Mouse (Mus musculus) left cerebral cortex, postnatal 10 days (tissue): ENCODE measurements around the gene Fam178b. TPM values are rescaled to one million over a fixed set of nuclear protein-coding genes. Genes with fewer than 3 reads are reported as not detected.

ENCODE experiments used
- DNase-seq, 2 experiments: peaks; one replicate each; pipeline ENCODE4 v3.0.0; 2021 to 2022; ENCODE audit warnings: low spot score in 2 of 2, mixed read lengths in 1 of 2; ENCODE audit errors: extremely low spot score in 1 of 2
- intact Hi-C: fragments of 180-260 bp; cut with DNase I; formaldehyde crosslinking; loops from one replicate; pipeline ENCODE4 v1.15.1; 2025
- microRNA-seq: library from miRNA; unstranded; fragments of <30 nt; microRNA quantifications from one replicate; pipeline ENCODE4 v1.2.0, GENCODE M21; 2022
- total RNA-seq, 2 experiments: library from RNA; stranded (reverse); gene quantifications; 2 replicates each; pipeline ENCODE4 v1.2.3; 2021

The Fam178b gene
- total RNA-seq, 2 experiments from 2014 or later: 0.69 TPM; not detected in 1

DNA sequence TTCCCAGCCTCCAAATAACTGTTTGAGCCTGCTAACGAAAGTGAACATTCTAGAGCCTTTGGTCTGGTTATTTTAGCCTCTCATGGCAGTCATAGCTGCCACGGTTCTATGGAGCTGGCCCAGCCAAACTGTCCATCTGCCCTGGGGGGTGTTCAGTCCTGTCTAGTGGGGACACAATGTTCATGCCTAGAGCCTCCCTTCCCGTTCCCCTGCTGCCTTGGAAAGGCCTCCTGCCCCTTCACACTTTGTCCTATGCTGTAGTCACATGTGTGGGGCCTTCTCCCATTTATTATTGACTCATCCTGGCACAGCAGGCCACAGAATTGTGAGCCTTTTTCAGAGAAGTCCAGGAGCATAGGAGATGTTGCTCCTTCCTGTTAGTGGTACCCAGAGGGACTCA is 164.7 kb downstream of the Fam178b start:
- intact Hi-C loops: no loop called here
- DNase-seq: no peak

DNA sequence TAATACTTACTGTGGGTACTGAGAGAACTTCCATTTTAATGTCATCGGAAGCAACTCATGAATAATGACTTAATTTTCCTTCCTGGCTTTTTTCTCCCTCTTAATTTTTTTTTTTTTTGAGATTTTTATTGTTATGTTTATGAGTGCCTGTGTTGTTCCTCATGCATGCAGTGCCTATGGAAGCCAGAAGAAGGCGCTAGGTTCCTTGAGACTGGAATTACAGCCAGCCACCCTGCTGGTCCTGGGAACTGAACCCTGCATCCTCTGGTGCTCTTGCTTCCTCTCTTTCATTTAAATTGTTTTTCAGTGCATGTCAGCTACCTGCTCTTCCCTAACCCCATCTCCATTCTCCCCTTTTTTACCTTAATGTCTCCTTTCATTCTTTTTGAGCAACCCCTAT is 169.3 kb downstream of the Fam178b start:
- intact Hi-C loops: no loop called here
- no peak for DNase-seq

DNA sequence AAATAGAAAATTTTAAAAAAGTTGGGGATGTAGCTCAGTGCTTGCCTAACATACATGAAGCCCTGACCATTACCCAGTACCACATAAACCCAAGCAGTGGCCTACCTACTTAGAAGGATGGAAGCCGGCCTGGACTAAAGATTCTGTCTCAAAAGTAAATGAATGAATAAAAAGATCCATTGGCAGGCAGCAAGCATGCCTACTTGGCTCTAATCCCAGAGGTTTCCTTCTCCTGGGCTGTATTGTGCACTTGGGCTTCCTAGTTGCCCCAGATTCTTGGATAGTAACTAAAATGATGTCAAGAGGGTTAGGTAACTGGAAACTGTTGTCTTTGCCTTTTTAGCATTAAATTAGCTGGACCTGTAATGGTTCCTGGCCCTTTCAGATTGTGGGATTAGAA is 169.7 kb downstream of the Fam178b start:
- intact Hi-C loops: no loop called here
- peak in 1 of 2 experiments; percentile 56 for DNase-seq

DNA sequence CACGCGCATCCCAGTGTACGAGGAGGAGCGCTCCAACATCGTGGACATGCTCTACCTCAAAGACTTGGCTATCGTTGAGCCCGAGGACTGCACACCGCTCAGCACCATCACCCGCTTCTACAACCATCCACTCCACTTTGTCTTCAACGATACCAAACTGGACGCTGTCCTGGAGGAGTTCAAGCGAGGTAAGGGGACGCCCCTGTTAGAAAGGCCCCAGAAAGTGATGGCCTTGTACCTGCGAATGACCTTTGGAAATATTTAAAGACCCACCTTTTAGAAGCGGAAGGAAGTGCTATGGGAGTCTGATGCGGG is 170.1 kb downstream of the Fam178b start:
- intact Hi-C loops: no loop called here
- DNase-seq: no peak

Small RNAs within 50 kb of the gene (microRNA-seq; reads per million reads assigned to microRNA genes)
- not detected for gene Gm24133

Other genes with a start within 250 kb of the Fam178b start
- 10 to 100 TPM; 37.8 to 40.5 TPM for gene Lman2l, start 237.9 kb downstream of the Fam178b start, total RNA-seq
- 10 to 100 TPM; 12.7 to 13.7 TPM for gene Cnnm4, start 211.6 kb downstream of the Fam178b start, total RNA-seq
- gene Cnnm3, start 171.3 kb downstream of the Fam178b start, total RNA-seq: 10 to 100 TPM; 30.3 to 34.1 TPM
- gene Ankrd23, start 146.3 kb downstream of the Fam178b start, total RNA-seq: 1 to 10 TPM; 5.3 to 5.8 TPM
- gene Gm42417, start 143.8 kb downstream of the Fam178b start, total RNA-seq: under 1 TPM in 1 of 2 experiments, not detected in 1; 0.49 TPM
- gene Ankrd39, start 135.7 kb downstream of the Fam178b start, total RNA-seq: 10 to 100 TPM; 13.4 to 18.1 TPM
- 10 to 100 TPM; 20.9 to 27.4 TPM for gene Sema4c, start 124.8 kb downstream of the Fam178b start, total RNA-seq
- 100 to 1,000 TPM; 610 to 632 TPM for gene Cox5b, start 8.3 kb upstream of the Fam178b start, total RNA-seq
- gene 4933424G06Rik, start 27.0 kb upstream of the Fam178b start, total RNA-seq: under 1 TPM; 0.71 to 0.81 TPM
- gene Actr1b, start 31.2 kb upstream of the Fam178b start, total RNA-seq: 100 to 1,000 TPM; 202 to 213 TPM
- 1 to 10 TPM; 2.3 TPM for gene Zap70, start 78.6 kb upstream of the Fam178b start, total RNA-seq